Mouse (Mus musculus) lung, embryonic 15.5 days (tissue): ENCODE measurements at regions not wholly inside any gene's neighbourhood (a gene's known extent, or its start where the extent isn't known, plus 50 kb on each side); places are given as distances from the start of the nearest gene placed in this dataset.

ENCODE experiments used
- ATAC-seq: fragments of 200-750 bp; cut with Nextera tagmentation; 2 replicates; pipeline ENCODE4 v1.8.0; 2017; ENCODE audit warnings: moderate number of reproducible peaks, borderline replicate concordance; ENCODE audit not compliant: low FRiP score, low TSS enrichment; ENCODE audit errors: extremely low read depth
- H3K27ac ChIP-seq: fragments of 300-500 bp; sonication (generic); 2 replicates; pipeline ENCODE4 v1.5.1; 2015; ENCODE audit warnings: moderate library complexity, mild to moderate bottlenecking, inconsistent platforms
- H3K27me3 ChIP-seq: fragments of 300-500 bp; sonication (generic); 2 replicates; pipeline ENCODE4 v1.6.1; 2015; ENCODE audit warnings: inconsistent platforms
- H3K36me3 ChIP-seq: fragments of 300-500 bp; sonication (generic); 2 replicates; pipeline ENCODE4 v1.6.1; 2015; ENCODE audit warnings: inconsistent platforms
- H3K4me1 ChIP-seq: fragments of 300-500 bp; sonication (generic); 2 replicates; pipeline ENCODE4 v1.6.1; 2015; ENCODE audit warnings: inconsistent platforms
- H3K4me2 ChIP-seq: fragments of 300-500 bp; sonication (generic); 2 replicates; pipeline ENCODE4 v1.6.1; 2015; ENCODE audit warnings: inconsistent platforms, mild to moderate bottlenecking, moderate library complexity
- H3K4me3 ChIP-seq: fragments of 300-500 bp; sonication (generic); 2 replicates; pipeline ENCODE4 v1.5.1; 2015; ENCODE audit warnings: mild to moderate bottlenecking, inconsistent platforms
- H3K9ac ChIP-seq: fragments of 300-500 bp; sonication (generic); 2 replicates; pipeline ENCODE4 v1.6.1; 2015; ENCODE audit warnings: inconsistent platforms
- H3K9me3 ChIP-seq: fragments of 300-500 bp; sonication (generic); 2 replicates; pipeline ENCODE4 v1.6.1; 2016; ENCODE audit warnings: inconsistent platforms
- WGBS: fragments of 180-500 bp; shearing (Covaris S2); methylation state at CpG from one replicate; pipeline ENCODE4 v1.1.7; 2015; 5-methylcytosine and 5-hydroxymethylcytosine counted together

DNA sequence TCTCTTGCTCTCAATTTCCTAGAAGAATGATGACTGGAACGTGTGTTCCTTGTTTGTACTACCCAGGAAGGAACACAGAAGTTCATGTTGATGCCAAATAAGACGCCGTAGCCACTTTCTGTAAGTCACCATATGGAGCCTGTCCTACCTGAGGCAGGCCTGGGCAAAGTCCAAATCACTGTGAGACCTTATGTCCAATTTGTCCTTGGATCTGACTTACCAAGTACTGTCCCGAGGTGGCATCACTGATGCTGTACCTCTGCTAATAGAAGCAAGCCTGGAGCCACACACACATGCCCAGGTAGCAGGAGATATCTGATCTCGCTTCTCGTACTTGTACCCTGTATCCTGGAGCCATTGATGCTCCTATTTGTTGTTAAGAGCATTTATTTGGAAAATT is 91.2 kb upstream of the E2f7 start:
- ATAC-seq, result no peak
- Histone ChIP-seq H3K9me3 (no peaks in the 10 kb centered on the region), H3K4me3 (no peak overlapping the region), H3K9ac (no peak overlapping the region), H3K36me3 (no peaks in the 10 kb centered on the region), H3K4me1 (no peaks in the 10 kb centered on the region), H3K27me3 (no peaks in the 10 kb centered on the region; the same call in 1 of the 2 replicates), H3K4me2 (no peak overlapping the region), H3K27ac (no peak overlapping the region)
- WGBS, result 75% methylated on average over 6 of the region's 6 CpGs

DNA sequence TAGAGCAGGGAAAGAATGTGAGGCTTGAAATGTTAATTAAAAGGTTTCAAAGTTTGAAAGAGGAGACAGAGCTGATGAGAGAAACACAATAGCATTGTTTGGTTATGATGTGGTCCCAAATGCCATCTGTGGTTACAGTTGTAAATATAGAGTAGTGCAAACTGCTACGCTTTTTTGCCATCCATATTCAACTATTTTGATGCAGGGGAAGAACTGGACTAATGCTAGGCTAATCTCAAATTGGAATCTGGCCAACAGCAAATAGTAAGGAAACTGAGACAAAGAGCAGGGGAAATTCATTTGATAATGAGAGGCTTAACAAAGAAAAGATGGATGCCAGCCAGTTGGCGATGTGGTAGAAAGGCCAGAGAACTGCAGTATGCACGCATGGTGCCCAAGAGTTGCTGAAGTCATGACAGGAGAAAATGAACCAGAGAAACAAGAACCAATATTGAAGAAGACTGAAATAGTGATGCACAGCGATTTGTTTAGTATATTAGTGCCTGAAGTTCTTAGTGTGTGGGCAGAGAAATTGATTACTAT is 87.0 kb upstream of the E2f7 start:
- H3K9ac ChIP-seq, result no peak overlapping the region
- H3K27me3 ChIP-seq, result no peaks in the 10 kb centered on the region; the same call in 1 of the 2 replicates
- H3K9me3 ChIP-seq, result no peaks in the 10 kb centered on the region
- no peaks in the 10 kb centered on the region for H3K4me1 ChIP-seq
- ATAC-seq, result no peak
- H3K4me3 ChIP-seq, result no peak overlapping the region
- WGBS, result 80% methylated on average over 4 of the region's 4 CpGs
- no peak overlapping the region for H3K27ac ChIP-seq
- no peak overlapping the region for H3K4me2 ChIP-seq
- H3K36me3 ChIP-seq, result no peaks in the 10 kb centered on the region

DNA sequence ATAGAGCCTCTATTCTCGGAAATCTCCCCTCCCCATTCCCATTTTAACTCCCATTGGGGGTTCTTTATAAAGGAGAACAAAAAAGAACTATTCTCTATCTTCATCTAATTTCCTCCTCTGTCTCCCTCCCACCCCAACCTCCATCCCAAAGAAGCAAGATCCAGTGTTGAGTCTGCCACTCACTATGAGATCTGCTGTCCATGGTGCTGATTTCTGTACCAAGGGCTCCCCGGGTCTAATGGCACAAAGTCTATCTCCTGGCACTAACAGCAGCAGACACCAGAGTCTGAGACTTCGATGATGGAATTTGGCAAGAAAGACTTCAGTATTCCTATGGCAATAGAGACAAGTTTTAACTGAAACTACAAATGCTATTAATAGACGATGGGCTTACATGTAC is 68.7 kb upstream of the E2f7 start:
- 52% methylated on average over 4 of the region's 4 CpGs for WGBS
- no peak for ATAC-seq
- H3K4me2 ChIP-seq, result no peak overlapping the region

More for the DNA sequence above, 68.7 kb upstream of the E2f7 start:
- no peaks in the 10 kb centered on the region for H3K36me3 ChIP-seq
- no peaks in the 10 kb centered on the region for H3K9me3 ChIP-seq
- no peak overlapping the region for H3K27ac ChIP-seq
- H3K4me1 ChIP-seq, result no peaks in the 10 kb centered on the region
- no peak overlapping the region for H3K9ac ChIP-seq
- H3K27me3 ChIP-seq, result no peaks in the 10 kb centered on the region
- H3K4me3 ChIP-seq, result no peak overlapping the region
